Mouse (Mus musculus): ENCODE measurements around the gene Arhgap40. TPM values are rescaled to one million over a fixed set of nuclear protein-coding genes. Genes with fewer than 3 reads are reported as not detected.

Gene Arhgap40
- polyA plus RNA-seq, 1 experiment from 2014 or later: 9.4 TPM

- Histone ChIP-seq H3K4me3 (no peak overlapping the region), H3K27me3 (peaks cover 56% of the 10 kb centered on the region), H3K4me1 (peaks cover 7% of the 10 kb centered on the region), H3K9ac (no peak overlapping the region), H3K4me2 (no peak overlapping the region), H3K27ac (no peak overlapping the region), H3K36me3 (no peaks in the 10 kb centered on the region), H3K9me3 (no peaks in the 10 kb centered on the region)
- WGBS: 0% methylated on average over 7 of the region's 7 CpGs
- no peak for ATAC-seq (ENCODE audit: insufficient number of reproducible peaks, low FRiP score, low TSS enrichment, low read depth)
Measured at GRCm38 (mm10) chr2:158555252-158555651, 42.7 kb downstream of the Arhgap40 start.

GRCm38 (mm10) chr2:158555812-158556211 lies 43.2 kb downstream of the Arhgap40 start:
- Histone ChIP-seq H3K27ac (no peak overlapping the region), H3K9ac (no peak overlapping the region), H3K27me3 (peaks cover 53% of the 10 kb centered on the region), H3K9me3 (no peaks in the 10 kb centered on the region), H3K4me1 (peaks cover 7% of the 10 kb centered on the region), H3K4me2 (peak overlapping the region; percentile 28), H3K36me3 (no peaks in the 10 kb centered on the region), H3K4me3 (peak overlapping the region; percentile 7; the same call in 1 of the 2 replicates)
- WGBS: 3% methylated on average over 8 of the region's 8 CpGs
- no peak for ATAC-seq (ENCODE audit: insufficient number of reproducible peaks, low FRiP score, low TSS enrichment, low read depth)

DNA sequence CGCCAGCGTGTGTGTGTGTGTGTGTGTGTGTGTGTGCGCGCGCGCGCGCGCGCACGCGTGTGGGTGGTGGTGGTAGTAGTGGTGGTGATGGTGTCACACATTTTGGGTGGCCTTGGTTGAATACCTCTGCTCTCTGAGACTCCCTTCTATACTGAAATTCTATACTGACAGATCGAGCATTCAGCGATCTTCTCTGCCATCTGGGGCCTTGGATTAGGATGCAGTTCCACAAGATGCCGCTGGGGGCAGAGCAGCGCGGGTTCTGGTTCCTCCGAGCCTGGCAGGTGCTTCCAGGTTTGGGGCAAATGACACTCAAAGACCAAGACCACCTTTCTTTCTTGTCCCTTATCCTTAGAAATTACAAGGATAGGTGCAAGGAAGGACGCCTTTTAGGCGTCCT lies 43.6 kb downstream of the Arhgap40 start:
- Histone ChIP-seq H3K36me3 (no peaks in the 10 kb centered on the region), H3K27ac (no peak overlapping the region), H3K4me1 (peaks cover 7% of the 10 kb centered on the region), H3K4me3 (peak overlapping the region; percentile 7; the same call in 1 of the 2 replicates), H3K9ac (no peak overlapping the region), H3K4me2 (peak overlapping the region; percentile 28), H3K9me3 (no peaks in the 10 kb centered on the region), H3K27me3 (peaks cover 53% of the 10 kb centered on the region)
- no peak for ATAC-seq (ENCODE audit: insufficient number of reproducible peaks, low FRiP score, low TSS enrichment, low read depth)
- under 1% methylated on average over 17 of the region's 20 CpGs for WGBS

DNA sequence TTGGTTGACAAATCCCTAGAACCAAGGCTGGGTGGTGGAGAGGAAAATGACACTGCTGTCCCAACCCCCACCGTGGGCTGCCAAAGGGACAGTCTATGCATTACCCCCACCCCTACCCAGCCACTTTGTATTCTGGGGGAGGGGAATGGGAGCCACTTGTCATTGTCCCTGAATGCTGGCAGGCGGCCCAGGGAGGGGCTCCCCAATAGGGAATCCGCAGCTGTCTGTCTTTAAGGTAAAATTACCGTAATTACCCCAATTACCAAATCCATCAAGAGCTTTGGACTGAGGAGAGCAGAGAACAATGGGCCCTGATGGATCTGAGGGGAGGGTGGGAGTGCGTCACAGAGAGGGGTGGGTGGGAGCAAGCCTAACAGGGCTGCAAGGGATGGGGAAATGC lies 44.2 kb downstream of the Arhgap40 start:
- Histone ChIP-seq H3K4me3 (no peak overlapping the region), H3K27me3 (peaks cover 52% of the 10 kb centered on the region), H3K27ac (no peak overlapping the region), H3K9ac (no peak overlapping the region), H3K36me3 (no peaks in the 10 kb centered on the region), H3K9me3 (no peaks in the 10 kb centered on the region), H3K4me1 (peaks cover 7% of the 10 kb centered on the region), H3K4me2 (no peak overlapping the region)
- no peak for ATAC-seq (ENCODE audit: insufficient number of reproducible peaks, low FRiP score, low TSS enrichment, low read depth)
- WGBS: 5% methylated on average over 5 of the region's 5 CpGs

- no peak overlapping the region for H3K9ac ChIP-seq
- no peak for ATAC-seq (ENCODE audit: insufficient number of reproducible peaks, low FRiP score, low TSS enrichment, low read depth)
- H3K4me3 ChIP-seq: no peak overlapping the region
- H3K27ac ChIP-seq: no peak overlapping the region
- no peak overlapping the region for H3K4me2 ChIP-seq
- no peaks in the 10 kb centered on the region for H3K36me3 ChIP-seq
- peaks cover 38% of the 10 kb centered on the region for H3K27me3 ChIP-seq
- peaks cover 7% of the 10 kb centered on the region for H3K4me1 ChIP-seq
- 20% methylated on average over 6 of the region's 6 CpGs for WGBS
- H3K9me3 ChIP-seq: no peaks in the 10 kb centered on the region
Measured at GRCm38 (mm10) chr2:158559945-158560344, 47.3 kb downstream of the Arhgap40 start.

DNA sequence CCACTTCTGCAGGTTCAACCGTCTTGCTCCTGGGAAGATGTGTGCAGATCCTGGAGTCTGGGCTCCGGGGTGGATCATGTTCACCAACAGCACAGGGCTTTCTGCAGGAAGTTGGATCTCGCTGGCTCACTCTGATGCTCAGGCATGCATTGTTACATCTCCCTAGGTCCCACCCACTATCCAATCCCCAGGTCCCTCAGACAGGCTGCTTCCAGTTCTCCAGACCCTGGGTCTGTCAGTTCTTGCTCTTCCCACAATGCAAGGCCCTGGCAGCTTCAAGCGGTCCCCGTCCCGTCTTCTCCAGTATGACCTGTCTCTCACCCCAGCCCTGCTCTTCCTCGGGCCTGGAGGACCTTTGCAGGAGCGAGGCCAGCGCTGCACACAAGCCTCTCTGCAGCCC lies 48.2 kb downstream of the Arhgap40 start:
- Histone ChIP-seq H3K4me1 (peaks cover 4% of the 10 kb centered on the region), H3K27me3 (peaks cover 34% of the 10 kb centered on the region), H3K9ac (no peak overlapping the region), H3K4me2 (no peak overlapping the region), H3K4me3 (no peak overlapping the region), H3K36me3 (no peaks in the 10 kb centered on the region), H3K9me3 (no peaks in the 10 kb centered on the region), H3K27ac (no peak overlapping the region)
- 12% methylated on average over 9 of the region's 9 CpGs for WGBS
- no peak for ATAC-seq (ENCODE audit: insufficient number of reproducible peaks, low FRiP score, low TSS enrichment, low read depth)

DNA sequence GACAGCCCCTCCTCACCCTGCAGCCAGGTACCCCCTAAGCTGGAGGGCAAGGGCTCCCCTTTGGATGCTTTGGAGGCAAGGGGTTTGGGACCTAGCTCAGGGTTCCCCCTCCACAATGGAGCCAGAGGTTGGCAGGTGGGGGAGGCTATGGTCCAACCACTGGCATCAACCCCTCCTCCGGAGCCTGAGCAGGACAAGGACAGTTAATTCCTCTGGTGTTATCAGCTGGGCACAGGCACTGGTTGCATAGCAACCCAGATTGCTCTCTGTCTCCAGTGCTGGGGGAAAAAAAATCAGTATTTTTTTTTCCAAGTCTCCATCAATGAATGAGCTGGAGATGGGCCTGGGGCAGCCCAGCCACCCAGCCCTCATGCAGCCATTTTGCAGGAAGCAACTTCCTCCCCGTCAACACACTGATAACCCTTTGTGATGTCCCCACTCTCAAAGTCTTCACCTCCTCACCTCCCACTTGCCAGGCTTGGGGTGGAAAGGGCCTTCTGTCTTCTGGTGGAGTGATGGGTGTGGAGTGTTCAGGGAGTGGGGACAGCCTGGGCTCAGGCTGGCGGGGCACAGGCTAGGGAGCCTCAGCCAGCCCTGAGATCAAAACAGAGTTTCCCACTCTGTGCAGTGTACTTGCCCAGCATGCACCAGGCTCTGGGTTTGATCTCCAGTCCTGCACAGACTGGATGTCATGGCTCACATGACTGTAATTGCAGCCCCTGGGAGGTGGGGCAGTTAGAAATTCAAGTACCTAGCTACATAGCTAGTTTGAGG lies 49.0 kb downstream of the Arhgap40 start:
- H3K4me3 ChIP-seq: no peak overlapping the region
- H3K36me3 ChIP-seq: no peaks in the 10 kb centered on the region
- ATAC-seq (ENCODE audit: insufficient number of reproducible peaks, low FRiP score, low TSS enrichment, low read depth): no peak
- no peak overlapping the region for H3K4me2 ChIP-seq
- H3K27ac ChIP-seq: no peak overlapping the region
- H3K9ac ChIP-seq: no peak overlapping the region
- no peaks in the 10 kb centered on the region for H3K9me3 ChIP-seq
- no peaks in the 10 kb centered on the region for H3K4me1 ChIP-seq
- peaks cover 30% of the 10 kb centered on the region for H3K27me3 ChIP-seq
- 46% methylated on average over 3 of the region's 3 CpGs for WGBS

- Histone ChIP-seq H3K4me2 (no peak overlapping the region), H3K9me3 (no peaks in the 10 kb centered on the region), H3K27me3 (peaks cover 13% of the 10 kb centered on the region; the same call in 1 of the 2 replicates), H3K36me3 (no peaks in the 10 kb centered on the region), H3K4me3 (no peak overlapping the region), H3K4me1 (no peaks in the 10 kb centered on the region), H3K27ac (no peak overlapping the region), H3K9ac (no peak overlapping the region)
- WGBS: 13% methylated on average over 13 of the region's 13 CpGs
- ATAC-seq (ENCODE audit: insufficient number of reproducible peaks, low FRiP score, low TSS enrichment, low read depth): no peak
Measured at GRCm38 (mm10) chr2:158570421-158571081, 58.0 kb downstream of the Arhgap40 start.

DNA sequence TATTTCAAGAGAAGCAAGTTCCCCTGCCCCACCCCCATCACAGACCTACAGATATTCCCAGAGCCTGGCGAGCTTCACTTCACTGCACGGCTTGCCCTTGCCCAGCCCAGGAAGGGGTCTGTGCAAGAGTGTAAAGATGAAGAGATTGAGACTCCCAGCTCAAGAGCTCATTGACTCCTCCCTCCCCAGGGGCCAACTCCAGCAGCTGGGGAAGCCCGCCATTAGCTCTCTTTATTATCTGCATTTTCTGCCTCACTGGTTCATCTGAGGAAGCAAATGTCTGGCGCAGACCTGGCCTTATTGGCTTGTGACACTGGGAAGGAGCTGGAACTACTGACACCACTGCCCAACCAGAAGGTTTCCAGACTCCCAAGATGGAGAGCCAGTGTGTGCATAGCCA lies 67.4 kb downstream of the Arhgap40 start:
- WGBS: 73% methylated on average over 4 of the region's 4 CpGs
- no peak overlapping the region for H3K27ac ChIP-seq
- no peaks in the 10 kb centered on the region for H3K36me3 ChIP-seq
- H3K4me2 ChIP-seq: no peak overlapping the region
- no peak overlapping the region for H3K4me3 ChIP-seq
- no peak overlapping the region for H3K9ac ChIP-seq
- H3K27me3 ChIP-seq: 0 out of 2 replicates have a peak, but pooled peaks cover 3% of the 10 kb centered on the region
- no peaks in the 10 kb centered on the region for H3K4me1 ChIP-seq
- no peaks in the 10 kb centered on the region for H3K9me3 ChIP-seq
- no peak for ATAC-seq (ENCODE audit: insufficient number of reproducible peaks, low FRiP score, low TSS enrichment, low read depth)

DNA sequence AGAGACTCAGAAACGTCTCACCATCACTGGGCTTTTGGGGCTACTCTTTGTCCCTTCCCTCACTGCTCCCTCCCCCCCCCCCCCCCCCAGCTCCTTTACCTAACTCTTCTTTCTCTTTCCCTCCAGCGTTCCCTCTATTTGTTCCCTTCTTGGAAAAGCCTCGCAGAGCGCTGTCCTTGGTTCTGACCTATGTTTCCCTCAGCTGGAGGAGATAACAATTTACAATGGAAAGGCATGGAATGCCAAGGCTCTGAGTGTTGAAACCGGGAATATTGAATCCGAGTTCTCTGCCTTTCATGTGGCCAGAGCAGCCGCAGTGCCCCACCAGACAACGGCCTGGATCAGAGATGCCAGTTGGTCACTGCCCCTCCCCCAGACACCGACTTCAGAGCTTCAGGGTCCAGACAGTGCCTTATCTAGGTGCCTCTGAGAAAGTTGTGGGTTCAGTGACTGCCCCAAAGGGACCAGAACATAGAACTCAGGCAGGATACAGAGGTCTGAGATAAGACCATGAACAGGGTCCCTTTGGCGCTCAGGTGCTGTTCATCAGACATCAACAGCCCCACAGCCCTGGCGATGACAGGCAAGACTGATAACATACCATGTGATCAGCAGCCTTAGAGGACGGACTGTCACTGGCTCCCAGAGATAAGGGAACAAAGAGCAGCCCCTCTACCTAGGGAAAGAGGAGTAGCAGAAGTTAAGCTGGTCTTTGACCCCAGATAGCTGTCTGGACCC lies 72.2 kb downstream of the Arhgap40 start:
- Histone ChIP-seq H3K9me3 (no peaks in the 10 kb centered on the region), H3K4me1 (no peaks in the 10 kb centered on the region), H3K9ac (no peak overlapping the region), H3K27ac (no peak overlapping the region), H3K36me3 (no peaks in the 10 kb centered on the region), H3K27me3 (0 out of 2 replicates have a peak, but pooled peaks cover 8% of the 10 kb centered on the region), H3K4me2 (no peak overlapping the region), H3K4me3 (no peak overlapping the region)
- no peak for ATAC-seq (ENCODE audit: insufficient number of reproducible peaks, low FRiP score, low TSS enrichment, low read depth)
- WGBS: 9% methylated on average over 12 of the region's 12 CpGs

GRCm38 (mm10) chr2:158588524-158589271 lies 76.1 kb downstream of the Arhgap40 start:
- Histone ChIP-seq H3K36me3 (no peaks in the 10 kb centered on the region), H3K4me1 (no peaks in the 10 kb centered on the region), H3K4me3 (no peak overlapping the region), H3K9ac (no peak overlapping the region), H3K27ac (no peak overlapping the region), H3K9me3 (no peaks in the 10 kb centered on the region), H3K27me3 (0 out of 2 replicates have a peak, but pooled peaks cover 8% of the 10 kb centered on the region), H3K4me2 (no peak overlapping the region)
- WGBS: 24% methylated on average over 8 of the region's 8 CpGs
- no peak for ATAC-seq (ENCODE audit: insufficient number of reproducible peaks, low FRiP score, low TSS enrichment, low read depth)
